Mouse (Mus musculus) G1E (cell line): ENCODE measurements at regions not wholly inside any gene's neighbourhood (a gene's known extent, or its start where the extent isn't known, plus 50 kb on each side); places are given as distances from the start of the nearest gene placed in this dataset.

ENCODE experiments used
- ATAC-seq: 2 replicates; pipeline ENCODE4 v1.8.0; 2016; ENCODE audit warnings: mild to moderate bottlenecking; ENCODE audit not compliant: insufficient number of reproducible peaks, poor library complexity, low FRiP score, severe bottlenecking; ENCODE audit errors: extremely low read depth
- DNase-seq: peaks from one replicate; pipeline ENCODE4 v3.0.0; 2012; ENCODE audit warnings: low spot score
- H3K27me3 ChIP-seq: 2 replicates; pipeline ENCODE4 v1.6.1; 2012; ENCODE audit warnings: mild to moderate bottlenecking, low read length, inconsistent platforms; ENCODE audit not compliant: insufficient read depth
- H3K36me3 ChIP-seq: replicated peaks from 2 replicates; pipeline ENCODE3; 2012; ENCODE audit warnings: mild to moderate bottlenecking, inconsistent platforms
- H3K4me1 ChIP-seq: 2 replicates; pipeline ENCODE4 v1.6.1; 2012; ENCODE audit warnings: low read depth, low read length, inconsistent platforms, mixed read lengths; ENCODE audit not compliant: insufficient read depth
- H3K4me3 ChIP-seq: 2 replicates; pipeline ENCODE4 v1.5.1; 2012; ENCODE audit warnings: low read depth, mild to moderate bottlenecking, inconsistent platforms, low read length, moderate library complexity, mixed read lengths
- H3K9me3 ChIP-seq: replicated peaks from 2 replicates; pipeline ENCODE4 v1.6.1; 2012; ENCODE audit warnings: inconsistent platforms
- CTCF ChIP-seq: IDR thresholded peaks from 2 replicates; pipeline ENCODE4 v1.5.1; 2012; ENCODE audit warnings: low read depth, low read length, inconsistent platforms, mixed read lengths
- GATA1 ChIP-seq: IDR thresholded peaks from 2 replicates; pipeline ENCODE4 v1.6.1; 2012; ENCODE audit warnings: borderline replicate concordance, low read length, inconsistent platforms, mixed read lengths
- GATA2 ChIP-seq: IDR thresholded peaks from 2 replicates; pipeline ENCODE4 v1.6.1; 2012; ENCODE audit warnings: low read depth, low read length, inconsistent platforms, borderline replicate concordance
- POLR2AphosphoS5 ChIP-seq: IDR thresholded peaks from 2 replicates; pipeline ENCODE4 v1.6.1; 2012; ENCODE audit warnings: low read depth, low read length, inconsistent platforms; ENCODE audit not compliant: insufficient replicate concordance
- TAL1 ChIP-seq: conservative IDR thresholded peaks from 2 replicates; pipeline ENCODE4 v1.6.1; 2012; ENCODE audit warnings: low read depth, low read length, inconsistent platforms, mixed read lengths

- H3K36me3 ChIP-seq, result no peaks in the 10 kb centered on the region
- no peak for DNase-seq
- no peak for ATAC-seq
- TF ChIP-seq TAL1 (no peak), GATA1 (no peak), POLR2AphosphoS5 (no peak), CTCF (no peak)
- H3K27me3 ChIP-seq, result no peaks in the 10 kb centered on the region
- H3K4me3 ChIP-seq, result no peak overlapping the region
- no peaks in the 10 kb centered on the region for H3K4me1 ChIP-seq
- H3K9me3 ChIP-seq, result no peaks in the 10 kb centered on the region
Measured at GRCm38 (mm10) chr4:51992482-51992881, 446.6 kb upstream of the Smc2 start.

GRCm38 (mm10) chr4:52036765-52037353 lies 402.2 kb upstream of the Smc2 start:
- ATAC-seq, result no peak
- no peaks in the 10 kb centered on the region for H3K27me3 ChIP-seq

DNA sequence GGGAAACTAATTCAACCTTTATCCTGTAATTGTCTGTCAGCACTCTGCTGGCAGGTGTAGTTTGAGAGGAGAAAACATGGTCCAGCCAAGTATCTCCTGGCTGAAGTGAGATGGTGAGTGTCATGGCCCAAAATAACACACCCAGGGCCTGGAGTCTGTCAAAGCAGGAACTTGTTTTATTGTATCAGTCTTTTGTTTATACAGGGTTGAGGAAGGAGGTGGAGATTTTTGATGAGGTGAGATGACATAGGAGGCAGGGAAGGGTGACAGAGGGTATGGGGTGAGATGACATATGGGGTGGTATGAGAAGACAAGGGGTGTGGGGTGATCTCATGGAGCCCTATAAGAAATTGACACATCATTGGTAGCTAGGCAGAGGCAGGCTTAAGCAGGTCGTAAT lies 395.6 kb upstream of the Smc2 start:
- H3K4me3 ChIP-seq, result no peak overlapping the region
- no peaks in the 10 kb centered on the region for H3K36me3 ChIP-seq
- H3K4me1 ChIP-seq, result no peaks in the 10 kb centered on the region
- ATAC-seq (no peak), DNase-seq (no peak)
- TF ChIP-seq TAL1 (no peak), CTCF (no peak), GATA2 (no peak), POLR2AphosphoS5 (no peak), GATA1 (no peak)
- H3K27me3 ChIP-seq, result no peaks in the 10 kb centered on the region
- no peaks in the 10 kb centered on the region for H3K9me3 ChIP-seq

More at GRCm38 (mm10) chr4:52036765-52037353, 402.2 kb upstream of the Smc2 start:
- Histone ChIP-seq H3K9me3 (no peaks in the 10 kb centered on the region), H3K4me1 (no peaks in the 10 kb centered on the region), H3K36me3 (no peaks in the 10 kb centered on the region), H3K4me3 (no peak overlapping the region)
- DNase-seq, result no peak
- TF ChIP-seq CTCF (no peak), TAL1 (no peak), GATA2 (no peak), POLR2AphosphoS5 (no peak), GATA1 (no peak)

DNA sequence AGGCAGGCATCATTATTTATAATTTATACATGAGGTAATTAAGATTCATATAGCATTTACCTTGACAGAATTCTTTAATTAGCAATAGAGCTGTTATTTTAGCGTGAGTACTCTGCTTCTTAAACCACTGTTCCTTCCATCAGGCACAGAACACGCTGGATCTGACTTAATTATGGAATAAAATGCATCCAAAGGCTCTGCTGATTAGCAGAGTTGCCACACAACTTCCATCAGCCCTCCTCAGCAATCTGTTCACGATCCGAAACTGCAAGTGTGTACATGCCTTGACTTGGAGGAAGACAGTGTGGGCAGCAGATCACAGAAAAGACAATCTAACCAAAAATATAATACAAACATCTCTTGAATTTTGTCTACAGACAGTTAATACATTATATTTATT lies 388.1 kb upstream of the Smc2 start:
- Histone ChIP-seq H3K9me3 (no peaks in the 10 kb centered on the region), H3K27me3 (no peaks in the 10 kb centered on the region), H3K4me1 (no peaks in the 10 kb centered on the region), H3K36me3 (no peaks in the 10 kb centered on the region), H3K4me3 (no peak overlapping the region)
- DNase-seq (no peak), ATAC-seq (no peak)
- no peak for TF ChIP-seq POLR2AphosphoS5
- no peak for TF ChIP-seq GATA1
- TF ChIP-seq TAL1, result no peak
- TF ChIP-seq GATA2, result no peak
- TF ChIP-seq CTCF, result no peak

DNA sequence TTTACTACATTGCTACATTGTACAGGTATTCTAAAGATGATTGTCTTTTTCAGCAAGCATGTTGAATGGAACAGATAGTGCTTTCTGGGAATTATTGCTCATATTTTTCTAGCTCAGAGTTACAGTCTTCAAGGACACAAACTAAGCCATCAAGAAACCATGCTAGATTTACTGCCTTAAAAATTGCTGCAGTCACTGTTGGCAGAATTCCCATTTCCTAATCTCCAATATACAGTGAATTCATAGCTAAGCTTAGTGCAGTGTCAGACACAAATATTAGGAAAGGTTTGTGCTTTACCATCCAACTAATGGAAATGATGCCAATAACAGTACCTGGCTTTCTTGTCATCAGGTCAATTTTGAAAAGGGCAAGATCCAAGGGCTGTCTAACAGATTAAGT lies 383.0 kb upstream of the Smc2 start:
- Histone ChIP-seq H3K36me3 (no peaks in the 10 kb centered on the region), H3K4me3 (no peak overlapping the region), H3K4me1 (no peaks in the 10 kb centered on the region), H3K27me3 (no peaks in the 10 kb centered on the region), H3K9me3 (no peaks in the 10 kb centered on the region)
- no peak for ATAC-seq
- TF ChIP-seq POLR2AphosphoS5 (no peak), TAL1 (no peak), CTCF (no peak), GATA2 (no peak), GATA1 (no peak)
- DNase-seq, result no peak

GRCm38 (mm10) chr4:52060031-52060430 lies 379.0 kb upstream of the Smc2 start:
- no peaks in the 10 kb centered on the region for H3K4me1 ChIP-seq
- H3K36me3 ChIP-seq, result no peaks in the 10 kb centered on the region
- DNase-seq (no peak), ATAC-seq (no peak)
- no peak overlapping the region for H3K4me3 ChIP-seq
- H3K9me3 ChIP-seq, result no peaks in the 10 kb centered on the region
- TF ChIP-seq GATA1 (no peak), POLR2AphosphoS5 (no peak), CTCF (no peak), TAL1 (no peak), GATA2 (no peak)
- no peaks in the 10 kb centered on the region for H3K27me3 ChIP-seq

DNA sequence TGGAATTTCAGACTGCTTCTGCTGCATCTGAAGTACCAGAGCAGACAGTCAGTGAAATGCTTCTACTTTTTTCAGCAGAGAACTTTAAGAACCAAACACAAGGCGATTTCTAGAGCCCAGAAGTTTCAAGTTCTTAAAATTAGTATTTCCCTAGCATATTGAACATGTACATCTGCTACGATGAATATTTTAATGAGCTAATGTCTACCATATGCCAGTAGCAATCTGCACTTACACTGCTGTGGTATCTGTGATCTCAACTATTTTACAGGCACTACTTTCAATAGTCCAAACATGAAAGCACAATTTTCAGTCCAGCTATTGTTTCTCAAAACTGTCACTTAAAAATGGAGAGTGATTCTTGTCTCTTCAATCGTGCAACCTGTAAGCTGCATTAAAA lies 339.9 kb upstream of the Smc2 start:
- Histone ChIP-seq H3K9me3 (no peaks in the 10 kb centered on the region), H3K27me3 (no peaks in the 10 kb centered on the region), H3K4me3 (no peak overlapping the region), H3K36me3 (no peaks in the 10 kb centered on the region), H3K4me1 (no peaks in the 10 kb centered on the region)
- DNase-seq, result no peak
- no peak for TF ChIP-seq POLR2AphosphoS5
- TF ChIP-seq TAL1, result no peak
- no peak for TF ChIP-seq GATA2
- TF ChIP-seq CTCF, result no peak
- no peak for TF ChIP-seq GATA1
- ATAC-seq, result no peak
